Mouse (Mus musculus): ENCODE measurements around the gene Dnah7b. TPM values are rescaled to one million over a fixed set of nuclear protein-coding genes. Genes with fewer than 3 reads are reported as not detected.

Dnah7b gene
- polyA plus RNA-seq (2017; shearing (Covaris generic)): 4.4 TPM

GRCm38 (mm10) chr1:46066015-46066414, at the start of gene Dnah7b:
Gene Dnah7b, plus strand, starts transcription at chr1:46066315.

Other genes starting within 250 kb of the Dnah7b start
- gene Gm5269, start 176.0 kb upstream of the Dnah7b start, polyA plus RNA-seq (2017; shearing (Covaris generic)): not detected
- 6.7 TPM for gene Slc40a1, start 139.8 kb upstream of the Dnah7b start, polyA plus RNA-seq (2017; shearing (Covaris generic))